Mouse (Mus musculus): ENCODE results near the gene Ccdc14. TPM values are rescaled to one million over a fixed set of nuclear protein-coding genes. Genes with fewer than 3 reads are reported as not detected.

Ccdc14 gene
- total RNA-seq, 2 experiments from 2014 or later, result 1.9 to 2.6 TPM

- intact Hi-C loops (cut with DNase I), result no loop called here
- no peak for DNase-seq (ENCODE audit: low spot score)
Measured at GRCm38 (mm10) chr16:34772445-34773032, 82.1 kb downstream of the Ccdc14 start.

Other genes starting within 250 kb of the Ccdc14 start
- 10 to 100 TPM; 26.6 to 31.3 TPM for gene Kalrn, start 117.1 kb upstream of the Ccdc14 start, total RNA-seq (2021)
- not detected for gene Ropn1, start 40.7 kb upstream of the Ccdc14 start, total RNA-seq (2021)
- 10 to 100 TPM; 29.2 to 42.1 TPM for gene Mylk, start 54.6 kb downstream of the Ccdc14 start, total RNA-seq (2021)